Mouse (Mus musculus) small intestine, adult 2 months (tissue): ENCODE results near the gene Chrm4.

Source experiments
- CTCF ChIP-seq: fragments of 200-500 bp; IDR thresholded peaks from 2 replicates; pipeline ENCODE4 v1.5.1; 2012; ENCODE audit warnings: low read depth, mild to moderate bottlenecking, control low read depth, inconsistent platforms, low read length, moderate library complexity, mixed read lengths; ENCODE audit not compliant: insufficient replicate concordance, insufficient read length; ENCODE audit errors: extremely low read depth
- POLR2A ChIP-seq: fragments of 200-500 bp; IDR thresholded peaks from 2 replicates; pipeline ENCODE4 v1.6.1; 2012; ENCODE audit warnings: low read depth, mild to moderate bottlenecking, control low read depth, inconsistent platforms, low read length, moderate library complexity

GRCm38 (mm10) chr2:91932737-91933350, 5.8 kb downstream of the Chrm4 start:
- TF ChIP-seq CTCF (no peak), POLR2A (no peak)
